Mouse (Mus musculus) left cerebral cortex, postnatal 14 days (tissue): ENCODE results near the gene Sds. TPM values are rescaled to one million over a fixed set of nuclear protein-coding genes. Genes with fewer than 3 reads are reported as not detected.

Source experiments
- DNase-seq, 2 experiments: peaks; one replicate each; pipeline ENCODE4 v3.0.0; 2021 to 2022; ENCODE audit warnings: low spot score in 2 of 2, mixed read lengths in 1 of 2
- intact Hi-C: fragments of 180-260 bp; cut with DNase I; formaldehyde crosslinking; loops from one replicate; pipeline ENCODE4 v1.15.1; 2025
- total RNA-seq, 2 experiments: library from RNA; stranded (reverse); gene quantifications; 2 replicates each; pipeline ENCODE4 v1.2.3; 2021

Gene Sds
- total RNA-seq, 2 experiments from 2014 or later = not detected

DNA sequence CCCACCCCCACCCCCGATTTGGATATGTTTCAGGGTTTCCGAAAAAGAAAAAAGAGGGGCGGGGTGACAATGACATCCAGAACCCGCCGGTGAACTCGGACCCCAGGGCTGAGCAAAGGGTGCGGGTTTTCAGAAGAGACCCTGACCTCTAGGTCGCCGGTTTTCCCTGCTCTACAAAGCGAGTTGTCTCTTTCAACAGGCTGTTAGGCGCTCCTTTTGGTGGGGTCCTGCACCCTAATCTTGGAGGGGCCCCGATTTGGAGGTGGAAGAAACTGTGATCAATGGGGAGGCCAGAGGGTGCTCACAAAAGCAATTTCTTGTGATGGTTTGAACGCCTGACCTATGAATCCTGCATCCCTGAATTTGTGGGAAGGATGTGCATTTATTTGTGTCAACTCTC, 37.9 kb upstream of the Sds start:
- intact Hi-C loops = loop anchor here (5.0 to 10.0 kb wide), 2 partner anchors 601 to 634 kb away; no protein-coding TSS in a partner anchor
- DNase-seq = no peak

DNA sequence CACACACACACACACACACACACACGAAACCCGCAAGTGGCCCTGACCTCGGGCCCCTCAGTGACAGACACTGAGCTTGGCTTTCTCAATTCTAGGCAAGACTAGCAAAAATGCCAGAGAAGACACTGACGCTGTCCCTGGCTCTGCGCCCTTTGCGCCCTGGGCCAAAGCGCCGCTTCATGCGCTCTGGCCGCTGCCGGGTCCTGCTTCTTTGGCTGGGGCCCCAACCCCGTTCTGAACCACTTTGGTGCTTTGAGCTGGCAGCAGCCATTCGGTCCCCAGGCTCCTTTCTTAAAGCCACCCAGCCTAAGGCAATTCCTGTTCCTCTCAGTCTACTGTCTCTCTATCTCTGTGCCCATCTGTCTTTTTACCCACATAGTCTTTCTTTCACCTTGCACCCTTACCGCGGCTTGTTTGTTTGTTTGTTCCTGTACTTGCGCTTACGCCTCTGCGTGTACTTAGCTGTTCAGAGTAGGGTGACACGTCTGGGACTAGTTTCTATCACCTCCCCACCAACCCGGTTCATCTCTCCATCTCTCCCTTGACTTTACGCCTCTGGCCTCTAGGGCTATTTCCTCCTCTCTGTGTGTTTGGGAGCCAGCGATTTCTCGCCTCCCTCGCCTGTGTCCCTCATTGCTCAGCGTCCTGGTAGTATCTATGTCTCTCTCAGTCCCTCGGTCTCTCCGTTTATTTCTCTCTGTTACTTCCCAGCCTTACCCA, 37.2 kb upstream of the Sds start:
- DNase-seq = no peak
- intact Hi-C loops = loop anchor here (5.0 to 10.0 kb wide), 2 partner anchors 602 to 634 kb away; no protein-coding TSS in a partner anchor

- intact Hi-C loops = loop anchor here (2.0 to 10.0 kb wide), 3 partner anchors 293 to 635 kb away; no protein-coding TSS in a partner anchor
- no peak for DNase-seq
Observed at GRCm38 (mm10) chr5:120439887-120440670, 36.2 kb upstream of the Sds start.

- intact Hi-C loops = loop anchor here (2.0 kb wide), 1 partner anchor 294 kb away; no protein-coding TSS in a partner anchor
- DNase-seq = peak; percentile 81 to 93
Observed at GRCm38 (mm10) chr5:120440733-120441132, 35.6 kb upstream of the Sds start.

GRCm38 (mm10) chr5:120447305-120447704, 29.0 kb upstream of the Sds start:
- DNase-seq = no peak
- intact Hi-C loops = no loop called here

DNA sequence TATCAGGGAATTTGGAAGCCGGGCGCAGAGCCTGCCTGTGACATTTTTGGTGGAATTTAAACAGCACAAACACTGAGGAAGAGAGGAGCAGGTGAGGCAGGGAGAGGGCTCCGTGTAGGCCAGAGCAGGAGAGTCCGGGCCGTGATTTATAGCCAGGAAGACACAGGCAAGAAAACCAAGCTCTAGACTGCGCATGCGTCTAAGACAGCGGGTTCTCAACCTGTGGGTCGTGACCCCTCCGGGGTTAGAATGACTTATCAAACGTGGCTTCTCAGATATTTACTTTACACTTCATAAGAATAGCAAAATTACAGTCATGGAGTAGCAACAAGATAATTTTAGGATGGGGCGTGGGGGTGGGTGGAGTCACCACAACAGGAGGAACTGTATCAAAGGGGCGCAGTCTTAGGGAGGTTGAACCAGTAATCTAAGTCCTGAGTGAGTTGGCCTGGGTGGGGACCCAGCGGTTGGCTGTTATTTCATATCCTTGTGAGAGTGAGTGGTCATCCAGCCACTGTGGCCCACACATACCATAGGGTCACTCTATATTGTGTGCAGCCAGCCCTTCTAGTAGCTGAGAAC, 21.5 kb upstream of the Sds start:
- intact Hi-C loops = loop anchor here (5.0 kb wide), 1 partner anchor 308 kb away; no protein-coding TSS in a partner anchor
- no peak for DNase-seq

DNA sequence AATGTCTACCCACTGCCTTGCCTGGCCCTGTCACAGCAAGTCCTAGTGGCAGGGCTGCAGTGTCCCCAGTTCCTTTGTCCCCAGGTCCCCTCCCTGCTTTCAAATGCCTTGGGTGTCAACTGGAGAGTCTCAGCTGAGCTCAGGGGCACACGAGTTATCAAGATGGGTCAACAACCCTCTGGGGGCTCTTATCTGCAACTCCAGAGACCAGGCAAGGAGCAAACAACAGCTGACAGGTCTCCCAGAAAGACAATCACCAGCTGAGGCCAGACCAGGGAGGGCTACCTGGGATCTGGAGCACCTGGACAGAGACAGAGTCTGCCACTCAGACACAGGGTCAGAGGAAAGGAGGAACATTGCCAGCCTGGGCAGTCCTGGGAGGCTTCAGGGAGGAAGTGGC, 20.1 kb upstream of the Sds start:
- no peak for DNase-seq
- intact Hi-C loops = loop anchor here (5.0 kb wide), 1 partner anchor 309 kb away; no protein-coding TSS in a partner anchor

GRCm38 (mm10) chr5:120456841-120457554, 19.3 kb upstream of the Sds start:
- no peak for DNase-seq
- intact Hi-C loops = loop anchor here (5.0 kb wide), 1 partner anchor 310 kb away; no protein-coding TSS in a partner anchor

GRCm38 (mm10) chr5:120457628-120458027, 18.7 kb upstream of the Sds start:
- intact Hi-C loops = loop anchor here (5.0 kb wide), 1 partner anchor 310 kb away; no protein-coding TSS in a partner anchor
- peak; percentile 69 to 70 for DNase-seq

DNA sequence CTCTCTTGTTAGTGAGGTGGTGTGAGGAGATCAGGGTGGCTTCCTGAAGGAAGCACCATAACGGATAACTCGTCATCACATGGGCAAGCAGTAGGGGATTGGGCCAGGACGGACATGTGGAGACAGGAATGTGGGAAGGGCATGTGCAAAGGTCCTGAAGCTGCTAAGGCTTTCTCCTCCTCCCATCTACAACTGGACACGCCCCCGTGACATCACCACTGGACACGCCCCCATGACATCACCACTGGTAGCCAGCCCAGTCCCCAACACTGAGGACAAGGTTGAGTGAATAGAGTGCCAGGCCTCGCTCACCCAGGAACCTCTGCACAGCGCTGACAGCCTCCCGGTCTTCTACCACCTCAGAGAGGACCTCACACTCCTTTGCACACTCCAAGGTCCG, 17.2 kb upstream of the Sds start:
- intact Hi-C loops = loop anchor here (5.0 kb wide), 1 partner anchor 312 kb away; no protein-coding TSS in a partner anchor
- no peak for DNase-seq

DNA sequence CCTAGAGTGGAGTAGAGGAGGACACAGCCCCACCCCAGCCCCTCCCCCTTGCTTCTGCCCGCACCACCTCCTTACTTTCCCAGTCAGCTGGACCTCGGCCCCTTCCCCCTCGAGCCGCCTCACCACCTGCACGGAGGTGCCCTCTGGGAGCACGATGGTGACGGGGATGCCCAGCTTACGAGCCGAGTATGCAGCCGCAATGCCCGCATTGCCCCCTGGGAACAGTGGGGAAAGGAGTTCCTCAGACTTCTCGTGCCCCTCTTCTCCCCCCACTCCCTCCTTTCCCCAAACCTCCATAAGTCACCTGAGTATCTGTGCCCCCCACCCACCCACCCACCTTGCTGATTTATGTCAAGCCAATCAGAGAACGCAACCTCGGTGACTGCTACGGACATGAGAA, 14.4 kb upstream of the Sds start:
- intact Hi-C loops = no loop called here

GRCm38 (mm10) chr5:120464321-120464720, 12.0 kb upstream of the Sds start:
- no peak for DNase-seq
- intact Hi-C loops = no loop called here

More for the DNA sequence above, 14.4 kb upstream of the Sds start:
- DNase-seq = no peak

GRCm38 (mm10) chr5:120465062-120465461, 11.3 kb upstream of the Sds start:
- intact Hi-C loops = no loop called here
- DNase-seq = no peak

DNA sequence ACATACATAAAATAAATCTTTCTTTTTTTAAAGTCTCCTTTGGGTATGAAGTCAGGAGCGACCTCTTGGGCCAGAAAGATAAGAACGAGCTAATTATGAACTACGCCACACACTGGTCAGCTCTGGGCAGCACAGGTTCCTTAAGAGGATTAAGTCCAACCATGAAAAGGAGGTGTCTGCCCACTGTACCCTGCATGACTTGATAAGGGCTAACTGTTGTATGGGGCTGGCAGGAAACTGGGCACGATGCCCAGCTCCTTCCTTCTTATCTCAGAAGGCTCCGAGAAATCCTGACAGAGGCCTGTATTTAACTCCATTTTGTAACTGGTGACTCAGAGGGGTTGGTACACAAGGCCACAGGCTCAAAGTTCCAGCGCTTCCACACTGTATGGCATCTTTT, 10.5 kb upstream of the Sds start:
- intact Hi-C loops = no loop called here
- no peak for DNase-seq

DNA sequence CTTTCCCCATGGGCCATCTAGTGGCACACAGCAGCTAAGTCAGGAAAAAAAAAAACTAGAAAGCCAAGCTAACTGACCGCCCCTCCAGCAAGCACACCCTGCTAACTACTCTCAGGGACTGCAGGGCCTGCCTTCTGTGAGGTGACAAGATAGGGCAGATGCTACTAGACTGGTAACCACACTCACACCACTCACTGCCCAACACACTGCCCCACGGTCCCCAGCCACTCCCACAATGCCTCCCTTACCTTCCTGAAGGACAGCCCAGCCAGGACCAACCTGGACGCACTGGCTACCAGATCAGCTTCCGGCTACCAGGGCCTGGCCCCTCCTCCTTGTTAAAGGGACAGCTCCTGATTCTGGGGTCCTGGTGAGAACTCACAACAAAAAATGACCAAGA, 9.3 kb upstream of the Sds start:
- intact Hi-C loops = no loop called here
- no peak for DNase-seq

DNA sequence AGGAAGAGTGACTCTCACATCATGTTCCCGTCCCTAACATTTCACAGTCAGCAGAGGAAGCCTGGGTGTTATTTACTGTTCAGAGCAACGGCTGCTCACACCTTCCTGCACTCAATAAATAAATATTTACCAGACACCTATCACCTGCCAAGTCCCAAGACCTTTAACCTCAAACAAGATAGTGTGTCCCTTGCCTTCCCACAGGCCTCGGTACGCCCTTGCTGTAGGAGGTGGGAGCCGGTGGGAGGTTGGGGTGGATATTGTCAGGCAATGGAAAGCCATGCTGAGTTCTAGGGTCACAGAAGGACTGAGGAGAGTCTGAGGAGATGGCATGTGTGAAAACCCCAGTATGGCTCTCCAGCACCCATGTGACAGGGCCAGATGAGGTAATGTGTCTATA, 8.0 kb upstream of the Sds start:
- intact Hi-C loops = no loop called here
- DNase-seq = no peak

DNA sequence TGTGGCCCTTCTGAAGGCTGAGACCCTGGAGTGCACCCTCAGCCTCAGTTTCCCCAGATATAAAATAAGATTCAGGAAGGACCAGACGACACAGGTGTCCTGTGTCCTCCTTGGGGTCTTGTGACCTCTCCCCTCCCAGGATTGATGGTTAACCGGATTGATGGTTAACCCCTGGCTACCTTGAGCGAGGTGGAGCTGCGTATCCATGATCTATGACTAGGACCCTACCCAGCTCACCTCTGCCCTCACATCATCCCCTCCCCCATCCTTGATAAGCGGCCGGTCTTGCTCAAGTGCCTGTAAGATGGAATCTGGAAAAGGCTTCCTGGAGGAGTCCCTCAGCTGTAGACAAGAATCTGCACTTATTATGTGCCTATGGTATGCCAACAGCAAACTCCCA, 7.5 kb upstream of the Sds start:
- intact Hi-C loops = no loop called here
- DNase-seq = no peak

GRCm38 (mm10) chr5:120471538-120471937, 4.8 kb upstream of the Sds start:
- DNase-seq = no peak

DNA sequence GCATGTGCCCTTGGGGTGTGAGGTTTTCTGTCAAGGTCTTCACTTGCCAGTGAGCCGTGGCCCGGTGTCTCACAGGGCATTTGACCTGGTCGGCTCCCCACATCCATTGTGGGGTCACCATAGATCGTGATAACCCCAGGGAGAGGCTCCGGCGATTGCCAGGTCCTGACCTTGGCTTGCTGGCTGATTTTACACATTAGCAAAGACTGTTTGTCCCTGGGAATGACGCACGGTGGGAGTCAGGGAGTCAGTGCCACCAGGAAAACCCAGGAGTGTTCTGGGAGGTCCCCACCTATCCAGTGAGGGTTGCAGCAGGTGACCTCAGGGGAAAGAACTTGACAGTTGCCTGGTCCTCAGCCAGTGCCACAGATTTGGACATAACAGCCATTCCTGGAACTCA, 3.6 kb upstream of the Sds start, which contains the start of gene Sdsl:
Gene Sdsl, minus strand, starts transcription at position 41 of the 400 bp plus-strand sequence.
- intact Hi-C loops = no loop called here

More at GRCm38 (mm10) chr5:120471538-120471937, 4.8 kb upstream of the Sds start:
- intact Hi-C loops = no loop called here

More for the DNA sequence above, 3.6 kb upstream of the Sds start, which contains the start of gene Sdsl:
- no peak for DNase-seq
